Mouse (Mus musculus): Measurements from ENCODE around the gene Ada. TPM values are rescaled to one million over a fixed set of nuclear protein-coding genes. Genes with fewer than 3 reads are reported as not detected.
"Not testable (repeated sequence)": the region's sequence is repeated elsewhere in the genome, so short reads cannot be mapped to it uniquely, and the experiment has no call there.

Gene Ada
- polyA plus RNA-seq, 1 experiment from 2014 or later: 2.8 TPM

DNA sequence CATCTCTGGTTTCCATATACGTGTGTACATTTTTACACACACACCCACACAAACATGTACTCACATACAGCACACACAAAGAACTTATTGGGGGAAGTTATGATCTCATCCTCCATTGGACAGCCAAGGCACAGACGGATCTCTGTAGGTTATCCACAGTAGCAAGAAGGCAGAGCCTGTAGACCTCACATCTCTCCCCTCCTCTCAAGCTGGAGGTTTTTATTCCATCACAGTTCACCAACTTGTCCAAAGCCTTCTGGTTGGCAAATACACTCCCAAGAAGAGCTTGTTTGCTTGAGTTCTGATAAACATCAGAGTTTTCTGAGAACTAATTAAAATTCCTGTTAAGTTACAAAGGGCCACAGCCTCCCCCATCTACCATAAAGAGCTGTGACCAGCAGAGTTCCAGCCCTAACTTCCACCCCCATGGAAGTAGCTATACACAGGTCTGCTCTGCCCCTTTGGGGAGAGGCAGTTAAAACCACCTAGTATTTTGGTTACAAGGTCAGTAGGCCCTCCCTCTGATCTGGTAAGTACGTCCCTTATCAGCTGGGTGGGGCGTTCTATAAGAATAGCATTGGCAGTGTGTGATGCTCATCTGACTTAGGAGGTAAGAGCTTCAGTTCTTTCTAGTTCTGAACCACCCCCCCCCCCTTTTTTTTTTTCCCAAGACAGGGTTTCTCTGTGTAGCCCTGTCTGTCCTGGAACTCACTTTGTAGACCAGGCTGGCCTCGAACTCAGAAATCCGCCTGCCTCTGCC, 58.0 kb downstream of the Ada start:
- Histone ChIP-seq H3K27me3 (no peaks in the 10 kb centered on the region), H3K9ac (no peak overlapping the region), H3K4me2 (no peak overlapping the region), H3K36me3 (no peaks in the 10 kb centered on the region), H3K9me3 (no peaks in the 10 kb centered on the region), H3K4me1 (replicated peaks) (peaks cover 38% of the 10 kb centered on the region), H3K4me3 (no peak overlapping the region), H3K27ac (no peak overlapping the region)
- ATAC-seq (ENCODE audit: low FRiP score): no peak
- WGBS: 93% methylated on average over 6 of the region's 6 CpGs

DNA sequence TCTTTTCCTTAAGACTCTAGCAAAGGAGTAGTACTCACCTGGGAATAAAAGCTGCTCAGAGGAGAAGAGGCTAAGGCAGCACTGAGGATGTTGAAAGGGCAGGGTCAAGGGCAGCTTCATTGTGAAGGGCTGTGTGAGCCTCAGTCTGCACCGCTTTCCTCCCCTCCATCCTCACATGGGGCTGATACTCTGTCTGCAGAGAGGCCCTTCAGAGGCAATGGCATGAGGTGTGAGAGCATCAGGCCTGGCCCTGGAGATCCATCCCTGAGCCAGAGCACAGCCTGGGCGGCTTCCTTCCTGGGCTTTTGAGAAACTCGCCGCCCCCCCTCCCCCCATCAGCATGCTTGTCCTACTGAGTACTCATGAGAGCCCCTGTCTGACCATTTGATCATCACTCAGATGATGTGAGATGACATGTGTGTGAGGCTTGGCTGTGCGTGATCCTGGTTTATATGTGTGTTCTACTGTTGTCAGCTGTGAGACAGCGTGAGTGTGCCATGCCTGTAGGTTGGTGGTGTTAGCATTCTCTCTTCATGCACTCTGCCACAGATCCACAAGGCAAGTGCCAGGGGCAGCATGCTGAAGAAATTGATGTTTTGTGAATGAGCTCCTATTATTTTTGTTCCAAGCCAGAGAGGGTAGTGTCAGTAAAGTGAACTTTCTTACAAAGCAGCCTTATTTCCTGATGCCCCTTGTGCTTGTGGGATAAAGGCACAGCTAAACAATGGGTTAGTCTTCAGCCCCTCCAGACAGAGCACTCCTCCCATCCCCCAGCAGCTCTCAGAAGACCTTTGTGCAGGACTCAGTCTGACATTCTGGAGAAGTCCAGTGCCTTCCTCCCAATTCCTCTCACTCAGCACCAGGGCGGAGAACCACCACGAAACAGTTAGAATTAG, 59.4 kb downstream of the Ada start:
- peak; percentile 28; the same call in 1 of the 2 replicates for ATAC-seq (ENCODE audit: low FRiP score)
- Histone ChIP-seq H3K4me2 (no peak overlapping the region), H3K4me3 (no peak overlapping the region), H3K27ac (peak overlapping the region; percentile 52; the same call in 1 of the 2 replicates), H3K9ac (peak overlapping the region; percentile 49; the same call in 1 of the 2 replicates), H3K27me3 (no peaks in the 10 kb centered on the region), H3K36me3 (no peaks in the 10 kb centered on the region), H3K4me1 (replicated peaks) (peaks cover 38% of the 10 kb centered on the region), H3K9me3 (no peaks in the 10 kb centered on the region)
- WGBS: 60% methylated on average over 8 of the region's 8 CpGs

DNA sequence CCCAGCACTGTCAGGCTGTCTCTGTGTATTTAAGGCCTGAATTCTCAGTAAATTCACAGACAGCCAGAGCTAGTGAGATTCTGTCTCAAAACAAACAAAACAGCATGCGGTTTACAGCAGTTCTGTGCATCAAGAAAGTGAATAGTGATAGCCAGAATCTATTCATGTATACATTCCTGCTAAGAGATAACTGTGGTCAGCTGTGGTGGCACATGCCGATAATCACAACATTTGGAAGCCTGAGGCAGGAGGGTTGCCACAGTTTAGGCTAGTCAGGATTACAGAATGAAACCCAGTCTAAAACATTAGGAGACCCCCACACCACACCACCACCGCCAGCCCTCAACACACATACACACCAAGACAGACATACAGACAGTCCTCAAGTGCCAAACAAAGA, 60.3 kb downstream of the Ada start:
- H3K4me2 ChIP-seq: no peak overlapping the region
- H3K27ac ChIP-seq: 0 out of 2 replicates have a peak overlapping the region, but pooled peaks have one; percentile 19
- peaks cover 43% of the 10 kb centered on the region for H3K4me1 ChIP-seq (replicated peaks)
- no peaks in the 10 kb centered on the region for H3K27me3 ChIP-seq
- no peak for ATAC-seq (ENCODE audit: low FRiP score)
- H3K9ac ChIP-seq: peak overlapping the region; percentile 24; the same call in 1 of the 2 replicates
- no peaks in the 10 kb centered on the region for H3K9me3 ChIP-seq
- WGBS: 87% methylated on average over 3 of the region's 3 CpGs
- no peaks in the 10 kb centered on the region for H3K36me3 ChIP-seq
- no peak overlapping the region for H3K4me3 ChIP-seq

DNA sequence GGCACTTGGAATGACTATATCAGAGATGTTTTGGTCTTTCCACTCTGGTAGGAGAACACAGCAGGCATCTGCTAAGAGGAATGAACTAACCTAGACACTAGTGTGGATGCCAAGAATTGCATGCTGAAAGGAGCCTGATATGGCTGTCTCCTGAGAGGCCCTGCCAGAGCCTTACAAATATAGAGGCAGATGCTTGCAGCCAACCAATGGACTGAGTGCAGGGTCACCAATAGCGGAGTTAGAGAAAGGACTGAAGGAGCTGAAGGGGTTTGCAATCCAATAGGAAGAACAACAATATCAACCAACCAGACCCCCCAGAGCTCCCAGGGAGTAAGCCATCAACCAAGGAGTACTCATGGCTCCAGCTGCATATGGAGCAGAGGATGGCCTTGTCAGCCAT, 61.7 kb downstream of the Ada start:
- not testable (repeated sequence) for H3K4me2 ChIP-seq

DNA sequence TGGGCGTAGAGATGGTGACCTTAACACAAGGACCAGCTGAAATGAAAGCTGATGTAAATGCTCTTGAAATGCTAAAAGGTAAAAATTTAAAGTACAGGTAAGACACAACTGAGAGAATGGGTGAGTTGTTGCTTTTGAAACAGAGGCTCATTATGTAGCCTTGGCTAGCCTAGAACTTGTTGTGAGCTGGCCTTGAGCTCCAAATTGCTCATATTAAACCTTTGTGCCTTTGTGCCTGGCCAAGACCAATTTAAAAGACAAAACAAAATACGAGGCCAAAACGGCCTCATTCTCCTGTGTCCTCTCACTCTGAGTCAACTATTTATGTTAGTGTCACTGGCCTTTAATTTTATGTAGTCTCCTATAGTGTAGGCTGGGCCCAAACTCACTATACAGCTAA, 63.2 kb downstream of the Ada start:
- H3K36me3 ChIP-seq: no peaks in the 10 kb centered on the region
- H3K9me3 ChIP-seq: no peaks in the 10 kb centered on the region
- H3K27me3 ChIP-seq: no peaks in the 10 kb centered on the region
- no peak overlapping the region for H3K4me3 ChIP-seq
- no peak overlapping the region for H3K4me2 ChIP-seq
- 82% methylated on average over 3 of the region's 3 CpGs for WGBS
- H3K27ac ChIP-seq: no peak overlapping the region
- H3K9ac ChIP-seq: no peak overlapping the region
- peaks cover 31% of the 10 kb centered on the region for H3K4me1 ChIP-seq (replicated peaks)
- no peak for ATAC-seq (ENCODE audit: low FRiP score)

More for the DNA sequence above, 61.7 kb downstream of the Ada start:
- not testable (repeated sequence) for H3K4me3 ChIP-seq; H3K9me3 ChIP-seq; H3K36me3 ChIP-seq; H3K27ac ChIP-seq; ATAC-seq (ENCODE audit: low FRiP score); H3K27me3 ChIP-seq; H3K9ac ChIP-seq
- WGBS: 90% methylated on average over 1 of the region's 1 CpGs
- peaks cover 38% of the 10 kb centered on the region for H3K4me1 ChIP-seq (replicated peaks)

DNA sequence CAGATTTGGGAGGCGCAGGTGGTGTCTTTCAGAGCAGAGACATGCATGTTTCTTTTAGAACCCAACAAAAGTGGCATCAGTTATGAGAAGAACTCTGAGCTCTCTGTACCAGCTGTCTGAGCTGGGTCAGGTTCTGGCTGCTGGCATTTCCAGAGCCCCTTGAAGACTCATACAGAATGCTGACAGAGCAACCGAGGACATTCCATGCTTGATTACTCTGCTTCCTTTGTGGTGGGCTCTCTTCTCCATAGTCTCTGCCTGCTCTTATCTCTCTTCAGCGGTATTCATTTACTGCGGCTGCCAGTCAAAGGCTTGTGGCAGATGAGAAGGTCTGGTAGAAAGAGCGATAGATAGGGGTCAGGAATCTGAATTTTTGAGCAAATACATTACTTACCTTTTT, 63.8 kb downstream of the Ada start:
- Histone ChIP-seq H3K9ac (no peak overlapping the region), H3K4me2 (no peak overlapping the region), H3K4me1 (replicated peaks) (peaks cover 31% of the 10 kb centered on the region), H3K27me3 (no peaks in the 10 kb centered on the region), H3K9me3 (no peaks in the 10 kb centered on the region), H3K4me3 (no peak overlapping the region), H3K36me3 (no peaks in the 10 kb centered on the region), H3K27ac (peak overlapping the region; percentile 23; the same call in 1 of the 2 replicates)
- ATAC-seq (ENCODE audit: low FRiP score): no peak
- 85% methylated on average over 5 of the region's 5 CpGs for WGBS

DNA sequence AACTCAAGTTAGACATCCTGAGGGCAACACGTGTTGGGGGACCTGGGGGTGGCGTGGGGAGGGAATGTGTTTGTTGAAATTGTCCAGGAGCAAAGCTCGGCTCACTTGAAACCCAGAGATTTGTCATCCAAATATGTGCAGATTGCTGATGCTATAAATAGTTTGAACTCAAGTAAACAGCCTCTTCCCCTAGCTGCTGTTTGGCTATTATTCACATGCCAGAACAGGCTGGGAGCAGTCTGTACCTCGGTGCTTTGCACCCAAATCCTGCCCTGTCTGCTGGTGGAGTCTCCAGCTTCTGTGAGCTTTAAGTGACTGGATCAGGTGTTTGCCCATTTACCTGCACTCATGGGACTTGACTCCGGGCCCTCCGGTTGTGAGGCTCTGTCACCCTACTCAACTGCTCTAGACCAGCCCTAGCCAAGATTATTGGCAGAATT, 64.3 kb downstream of the Ada start:
- no peak for ATAC-seq (ENCODE audit: low FRiP score)
- Histone ChIP-seq H3K4me1 (replicated peaks) (peaks cover 27% of the 10 kb centered on the region), H3K4me3 (no peak overlapping the region), H3K4me2 (no peak overlapping the region), H3K27me3 (no peaks in the 10 kb centered on the region), H3K36me3 (no peaks in the 10 kb centered on the region), H3K9me3 (no peaks in the 10 kb centered on the region), H3K9ac (no peak overlapping the region), H3K27ac (peak overlapping the region; percentile 30; the same call in 1 of the 2 replicates)
- WGBS: 79% methylated on average over 6 of the region's 6 CpGs

DNA sequence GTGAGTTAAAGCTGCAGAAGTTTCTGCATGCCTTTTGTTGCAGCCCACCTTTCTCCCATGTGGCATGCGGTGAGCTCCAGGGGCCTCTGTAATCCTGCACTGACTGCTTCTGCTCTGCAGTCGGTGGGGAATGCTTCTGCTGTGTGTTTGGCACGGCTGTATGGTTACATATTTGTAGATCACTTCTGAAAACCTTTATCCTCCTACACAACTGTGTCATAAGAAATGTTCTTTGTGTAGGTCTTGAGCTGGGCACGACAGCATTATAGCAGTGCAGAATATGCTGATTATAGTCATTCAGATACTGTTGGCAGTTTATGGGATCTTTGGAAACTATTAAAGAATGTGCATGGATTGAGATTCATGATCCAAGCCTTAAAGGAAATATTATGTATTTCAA, 64.8 kb downstream of the Ada start:
- WGBS: 67% methylated on average over 4 of the region's 4 CpGs
- Histone ChIP-seq H3K4me1 (replicated peaks) (peaks cover 22% of the 10 kb centered on the region), H3K36me3 (no peaks in the 10 kb centered on the region), H3K9me3 (no peaks in the 10 kb centered on the region), H3K4me3 (no peak overlapping the region), H3K9ac (no peak overlapping the region), H3K27me3 (no peaks in the 10 kb centered on the region), H3K27ac (peak overlapping the region; percentile 55; the same call in 1 of the 2 replicates), H3K4me2 (no peak overlapping the region)
- ATAC-seq (ENCODE audit: low FRiP score): no peak

DNA sequence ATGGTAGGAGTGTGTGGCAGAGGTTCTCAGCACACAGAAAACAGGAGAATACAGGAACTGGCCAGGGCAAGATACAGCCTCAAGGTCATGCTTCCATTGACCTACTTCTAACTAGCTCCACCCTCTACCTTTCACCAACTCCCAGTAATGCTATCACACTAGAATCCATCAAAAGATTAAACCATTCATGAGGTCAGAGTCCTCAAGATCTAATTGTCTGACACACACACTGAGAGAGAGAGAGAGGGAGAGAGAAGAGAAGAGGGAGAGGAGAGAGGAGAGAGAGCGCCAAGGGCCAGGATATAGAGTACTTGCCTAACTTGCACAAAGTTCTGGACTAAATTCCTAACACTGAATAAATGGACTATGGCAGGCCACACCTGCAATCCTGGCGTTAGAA, 67.7 kb downstream of the Ada start:
- 87% methylated on average over 2 of the region's 2 CpGs for WGBS
- no peak overlapping the region for H3K4me3 ChIP-seq
- no peak for ATAC-seq (ENCODE audit: low FRiP score)
- H3K27ac ChIP-seq: no peak overlapping the region
- peaks cover 12% of the 10 kb centered on the region for H3K4me1 ChIP-seq (replicated peaks)
- no peaks in the 10 kb centered on the region for H3K27me3 ChIP-seq
- no peaks in the 10 kb centered on the region for H3K9me3 ChIP-seq
- no peak overlapping the region for H3K4me2 ChIP-seq
- no peaks in the 10 kb centered on the region for H3K36me3 ChIP-seq
- no peak overlapping the region for H3K9ac ChIP-seq

DNA sequence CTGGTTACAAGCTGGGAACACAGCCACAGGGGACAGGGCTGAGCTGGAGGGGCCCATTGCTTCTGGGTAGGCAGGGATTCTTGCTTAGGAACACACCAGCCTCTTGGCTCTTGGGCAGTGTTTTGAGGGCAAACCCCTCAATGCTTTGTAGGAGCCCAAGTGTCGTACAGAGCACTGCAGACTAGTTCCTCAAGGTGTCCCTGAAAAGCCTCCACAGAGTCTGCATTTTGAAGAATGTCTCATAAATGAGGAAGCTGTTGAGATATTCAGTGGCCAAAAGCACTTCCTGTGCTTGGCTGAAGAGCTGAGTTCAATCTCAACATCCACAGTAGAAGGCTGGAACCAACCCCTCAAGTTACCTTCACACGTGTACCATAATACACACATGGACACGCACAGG, 73.3 kb downstream of the Ada start:
- Histone ChIP-seq H3K9ac (no peak overlapping the region), H3K27me3 (no peaks in the 10 kb centered on the region), H3K4me1 (replicated peaks) (peaks cover 25% of the 10 kb centered on the region), H3K9me3 (no peaks in the 10 kb centered on the region), H3K36me3 (no peaks in the 10 kb centered on the region), H3K27ac (no peak overlapping the region), H3K4me3 (no peak overlapping the region), H3K4me2 (no peak overlapping the region)
- 95% methylated on average over 3 of the region's 3 CpGs for WGBS
- ATAC-seq (ENCODE audit: low FRiP score): no peak

Data from hindbrain, embryonic 13.5 days (tissue).